9 mouse cellular contexts compared by ENCODE assay signal in the genomic region with DNA sequence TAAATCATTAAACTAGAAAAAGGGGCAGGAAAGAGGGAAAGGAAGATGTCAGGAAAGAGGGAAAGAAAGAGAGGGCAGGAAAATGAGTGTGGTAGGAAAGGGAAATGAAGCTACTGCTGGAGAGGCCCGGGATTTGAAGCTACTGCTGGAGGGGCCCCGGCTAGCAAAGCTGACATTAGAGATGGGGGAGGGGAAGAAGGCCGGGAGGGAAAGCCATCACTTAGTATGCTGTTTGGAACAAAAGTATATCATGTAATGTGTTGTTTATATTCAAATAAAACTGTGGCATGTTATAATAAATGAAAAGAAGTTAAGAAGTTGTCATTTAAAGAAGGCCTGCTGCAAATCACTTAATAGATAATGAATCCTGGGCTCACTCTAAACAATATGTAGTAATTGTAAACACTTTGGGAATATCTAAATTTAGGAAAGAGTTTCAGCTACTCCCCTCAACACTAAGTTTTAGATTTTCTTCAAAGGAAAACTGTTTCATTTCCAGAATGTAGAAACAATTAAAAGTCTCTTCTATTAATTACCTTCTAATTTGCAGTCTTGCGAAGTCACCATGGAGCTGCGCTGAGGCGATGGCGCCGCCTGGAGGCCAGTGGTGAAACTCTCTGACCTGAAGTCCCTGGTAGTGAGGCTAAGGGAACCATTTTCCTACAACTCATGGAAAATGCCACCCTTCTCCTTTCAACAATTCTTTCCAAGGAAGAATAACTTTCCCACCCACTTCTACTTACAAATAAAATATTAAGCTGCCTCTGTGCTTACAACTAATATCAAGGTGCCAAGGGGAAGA.
DNase-seq lines count a peak whose midpoint lies in the region; ATAC-seq and TF ChIP-seq lines count a peak whose summit lies in the region.
"Had no signal": no experiment of that assay in that cellular context is flagged by ENCODE, and none has a peak within 500 bp of the region (broad histone marks: within the 10 kb centered on the region; RNA-seq: fewer than 3 reads in every experiment).

No protein-coding gene starts in this region.

- H3K9me3 ChIP-seq in kidney, embryonic 16.5 days (ENCODE audit: low read length) = no peaks in the 10 kb centered on the region
- H3K9me3 ChIP-seq in neural tube, embryonic 15.5 days (replicated peaks) = no peaks in the 10 kb centered on the region
- H3K9me3 ChIP-seq: embryonic facial prominence, embryonic 15.5 days had no signal

- no peak overlapping the region for H3K4me3 ChIP-seq in kidney, embryonic 16.5 days (ENCODE audit: low read length)
- H3K4me3 ChIP-seq in cortical plate, adult 2 months (ENCODE audit: insufficient read depth, low read length) = no peak overlapping the region
- H3K4me3 ChIP-seq in neural tube, embryonic 15.5 days (replicated peaks) = no peak overlapping the region
- H3K4me3 ChIP-seq: embryonic facial prominence, embryonic 15.5 days had no signal

- no peak overlapping the region for H3K9ac ChIP-seq in kidney, embryonic 16.5 days (replicated peaks; ENCODE audit: low read length)
- H3K9ac ChIP-seq in neural tube, embryonic 15.5 days (replicated peaks) = no peak overlapping the region
- H3K9ac ChIP-seq: embryonic facial prominence, embryonic 15.5 days had no signal

- TF ChIP-seq CTCF in cortical plate, adult 2 months (IDR thresholded peaks at IDR 0.05; ENCODE audit: extremely low read depth, insufficient read depth, low read length) = peak; percentile 86

- ATAC-seq in kidney, embryonic 16.5 days (ENCODE audit: low FRiP score, low TSS enrichment) = no peak
- peak; percentile 66; the same call in 1 of the 2 replicates for ATAC-seq in neural tube, embryonic 15.5 days (ENCODE audit: low FRiP score)

- no peaks in the 10 kb centered on the region for H3K36me3 ChIP-seq in kidney, embryonic 16.5 days (ENCODE audit: insufficient read depth, low read length)
- no peaks in the 10 kb centered on the region for H3K36me3 ChIP-seq in neural tube, embryonic 15.5 days
- H3K36me3 ChIP-seq: embryonic facial prominence, embryonic 15.5 days had no signal

- H3K27me3 ChIP-seq in kidney, embryonic 16.5 days (ENCODE audit: insufficient read depth, low read length) = no peaks in the 10 kb centered on the region
- H3K27me3 ChIP-seq in neural tube, embryonic 15.5 days (replicated peaks) = no peaks in the 10 kb centered on the region
- H3K27me3 ChIP-seq: embryonic facial prominence, embryonic 15.5 days had no signal

- TF ChIP-seq POLR2A in cortical plate, adult 2 months (IDR thresholded peaks at IDR 0.05; ENCODE audit: extremely low read depth, insufficient read depth, low read length) = no peak

- no peak overlapping the region for H3K27ac ChIP-seq in kidney, embryonic 16.5 days (ENCODE audit: low read length)
- H3K27ac ChIP-seq in cortical plate, adult 2 months (ENCODE audit: insufficient read depth, low read length) = no peak overlapping the region
- H3K27ac ChIP-seq in neural tube, embryonic 15.5 days (replicated peaks) = no peak overlapping the region
- H3K27ac ChIP-seq: embryonic facial prominence, embryonic 15.5 days had no signal

- 9% methylated on average over 8 of the region's 8 CpGs for WGBS in kidney, embryonic 16.5 days
- 16% methylated on average over 8 of the region's 8 CpGs for WGBS in neural tube, embryonic 15.5 days

- no peak overlapping the region for H3K4me2 ChIP-seq in kidney, embryonic 16.5 days (replicated peaks; ENCODE audit: low read depth, low read length)
- H3K4me2 ChIP-seq in neural tube, embryonic 15.5 days = no peak overlapping the region
- H3K4me2 ChIP-seq: embryonic facial prominence, embryonic 15.5 days had no signal

- intact Hi-C loops in heart, postnatal 25 days (cut with DNase I) = loop anchor here (2.0 kb wide), 1 partner anchor 457 kb away; no protein-coding TSS in a partner anchor
- intact Hi-C loops in left cerebral cortex, postnatal 25 days (cut with DNase I) = loop anchor here (2.0 to 5.0 kb wide), 3 partner anchors 128 to 857 kb away; no protein-coding TSS in a partner anchor

- peak; percentile 58 for DNase-seq in kidney, adult 9 months
- DNase-seq in Muller cell, postnatal 12 days (ENCODE audit: inconsistent ontology term) = peak; percentile 56
- DNase-seq in heart, postnatal 25 days (ENCODE audit: low spot score) = peak; percentile 21
- DNase-seq in left cerebral cortex, postnatal 25 days (ENCODE audit: low spot score in 2 of 2) = peak; percentile 66 to 81
- DNase-seq in natural killer cell, adult 2 months (ENCODE audit: low spot score in 2 of 2) = no peak

- no peaks in the 10 kb centered on the region for H3K4me1 ChIP-seq in kidney, embryonic 16.5 days (ENCODE audit: insufficient read depth, low read length)
- H3K4me1 ChIP-seq in cortical plate, adult 2 months (ENCODE audit: control insufficient read depth, insufficient read depth, low read length) = peaks cover 3% of the 10 kb centered on the region; the same call in 1 of the 2 replicates
- peaks cover 7% of the 10 kb centered on the region; the same call in 1 of the 2 replicates for H3K4me1 ChIP-seq in neural tube, embryonic 15.5 days
- H3K4me1 ChIP-seq: embryonic facial prominence, embryonic 15.5 days had no signal

Comparison
In these comparisons a context has a peak if more than half of its experiments do, and no peak if none do; other contexts are left out.
1. DNase-seq: peak in kidney, adult 9 months (single experiment), Muller cell, postnatal 12 days (single experiment), heart, postnatal 25 days (single experiment) and left cerebral cortex, postnatal 25 days (2 of 2); none in natural killer cell, adult 2 months (0 of 2).